Mouse (Mus musculus) C2C12 (cell line): ENCODE results near the gene Gm20388. TPM values are rescaled to one million over a fixed set of nuclear protein-coding genes. Genes with fewer than 3 reads are reported as not detected.

Experiments
- H3K27me3 ChIP-seq: one replicate; pipeline ENCODE4 v1.6.1; 2011; ENCODE audit not compliant: control insufficient read depth, insufficient read depth, insufficient read length
- H3K36me3 ChIP-seq: one replicate; pipeline ENCODE4 v1.6.1; 2011; ENCODE audit not compliant: control insufficient read depth, insufficient read depth
- H3K4me3 ChIP-seq: one replicate; pipeline ENCODE4 v1.5.1; 2011; ENCODE audit warnings: mild to moderate bottlenecking, control low read depth; ENCODE audit not compliant: poor library complexity, insufficient read depth, severe bottlenecking
- H3K79me2 ChIP-seq: one replicate; pipeline ENCODE4 v1.6.1; 2011; ENCODE audit not compliant: control insufficient read depth, insufficient read depth
- H3K79me3 ChIP-seq: one replicate; pipeline ENCODE4 v1.6.1; 2011; ENCODE audit warnings: low read depth, control low read depth
- H3ac ChIP-seq: one replicate; pipeline ENCODE3; 2011; ENCODE audit warnings: low read depth; ENCODE audit not compliant: control insufficient read depth, insufficient read length
- CEBPB ChIP-seq: IDR thresholded peaks from one replicate; pipeline ENCODE4 v1.6.1; 2011; ENCODE audit warnings: low read depth, mild to moderate bottlenecking, control low read depth, moderate library complexity
- CTCF ChIP-seq: IDR thresholded peaks from one replicate; pipeline ENCODE4 v1.5.1; 2011; ENCODE audit not compliant: control insufficient read depth, insufficient read depth, insufficient read length
- FOSL1 ChIP-seq: IDR thresholded peaks from one replicate; pipeline ENCODE4 v1.8.0; 2011; ENCODE audit warnings: mild to moderate bottlenecking, low read length; ENCODE audit not compliant: poor library complexity, insufficient read depth, severe bottlenecking
- MAX ChIP-seq: IDR thresholded peaks from one replicate; pipeline ENCODE4 v1.6.1; 2011; ENCODE audit warnings: mild to moderate bottlenecking, control low read depth
- MYOD1 ChIP-seq: IDR thresholded peaks from one replicate; pipeline ENCODE4 v1.6.1; 2011; ENCODE audit warnings: low read depth; ENCODE audit not compliant: control insufficient read depth, insufficient read length
- MYOG ChIP-seq: IDR thresholded peaks from one replicate; pipeline ENCODE4 v1.6.1; 2011; ENCODE audit not compliant: control insufficient read depth, insufficient read length; ENCODE audit errors: extremely low read depth
- USF1 ChIP-seq: IDR thresholded peaks from one replicate; pipeline ENCODE4 v1.6.1; 2011; ENCODE audit warnings: low read depth, mild to moderate bottlenecking, control low read depth, moderate library complexity
- polyA plus RNA-seq: library from polyadenylated mRNA; unstranded; fragments of >200 nt; fragmentation: generic; extraction: Trizol; gene quantifications from one replicate; pipeline ENCODE4 v1.2.1, GENCODE M21; 2012; ENCODE audit warnings: missing spikeins

Gene Gm20388
- polyA plus RNA-seq, 1 experiment: 15.0 TPM

- Histone ChIP-seq H3ac (no peak overlapping the region), H3K36me3 (no peaks in the 10 kb centered on the region), H3K79me3 (no peaks in the 10 kb centered on the region), H3K27me3 (no peaks in the 10 kb centered on the region), H3K4me3 (no peak overlapping the region), H3K79me2 (no peaks in the 10 kb centered on the region)
- TF ChIP-seq MAX: no peak
- TF ChIP-seq CEBPB: no peak
- TF ChIP-seq MYOD1: no peak
- no peak for TF ChIP-seq USF1
- TF ChIP-seq FOSL1: no peak
- no peak for TF ChIP-seq MYOG
- TF ChIP-seq CTCF: no peak
Measured at GRCm38 (mm10) chr8:120409371-120410013, 498.9 kb downstream of the Gm20388 start.

DNA sequence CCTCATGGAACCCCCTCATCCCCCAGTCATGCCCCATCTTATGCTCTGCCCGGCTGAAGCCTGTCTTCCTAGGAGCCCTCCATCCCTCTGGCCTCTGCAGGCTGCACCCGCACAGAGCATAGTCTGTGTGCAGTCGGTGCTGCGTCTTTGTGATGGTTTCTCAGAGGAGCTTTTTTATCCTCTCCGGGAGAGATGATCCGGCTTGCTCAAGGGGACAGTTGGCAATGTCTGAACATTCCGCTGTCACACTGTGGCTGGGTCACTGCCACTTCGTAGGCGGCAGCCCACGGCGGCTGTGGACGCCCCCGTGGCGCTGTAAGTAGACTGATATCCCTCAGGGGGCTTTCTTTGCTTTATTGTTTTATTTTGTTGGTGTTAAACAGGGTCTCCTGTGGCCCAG lies 500.4 kb downstream of the Gm20388 start:
- no peak overlapping the region for H3ac ChIP-seq
- no peaks in the 10 kb centered on the region for H3K27me3 ChIP-seq
- no peaks in the 10 kb centered on the region for H3K79me2 ChIP-seq
- TF ChIP-seq USF1 (no peak), MAX (no peak), CEBPB (no peak)
- no peak overlapping the region for H3K4me3 ChIP-seq
- H3K79me3 ChIP-seq: no peaks in the 10 kb centered on the region
- no peaks in the 10 kb centered on the region for H3K36me3 ChIP-seq

DNA sequence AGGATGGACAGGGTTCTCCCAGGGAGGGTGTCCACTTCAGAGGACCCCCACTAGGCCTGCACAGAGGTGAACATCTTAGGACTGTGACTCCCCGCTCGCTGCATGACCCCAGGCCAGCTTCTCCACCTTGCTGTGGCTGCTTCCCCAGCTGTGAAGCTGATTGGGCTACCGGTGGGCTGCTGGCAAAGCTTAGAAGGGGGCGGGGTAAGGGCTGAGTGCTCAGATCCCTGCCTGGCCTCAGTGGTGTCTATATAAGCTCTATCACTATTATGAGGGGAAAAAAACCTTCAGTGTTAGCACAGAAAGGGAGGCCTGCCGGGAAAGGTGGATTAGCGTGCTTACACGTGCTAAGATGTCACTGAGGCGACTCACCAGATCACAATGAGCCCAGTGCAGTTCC lies 501.2 kb downstream of the Gm20388 start:
- no peaks in the 10 kb centered on the region for H3K27me3 ChIP-seq
- TF ChIP-seq MAX (peak; percentile 73), MYOG (no peak)
- no peaks in the 10 kb centered on the region for H3K79me3 ChIP-seq
- H3K4me3 ChIP-seq: no peak overlapping the region
- H3K36me3 ChIP-seq: no peaks in the 10 kb centered on the region
- H3ac ChIP-seq: no peak overlapping the region
- H3K79me2 ChIP-seq: no peaks in the 10 kb centered on the region

DNA sequence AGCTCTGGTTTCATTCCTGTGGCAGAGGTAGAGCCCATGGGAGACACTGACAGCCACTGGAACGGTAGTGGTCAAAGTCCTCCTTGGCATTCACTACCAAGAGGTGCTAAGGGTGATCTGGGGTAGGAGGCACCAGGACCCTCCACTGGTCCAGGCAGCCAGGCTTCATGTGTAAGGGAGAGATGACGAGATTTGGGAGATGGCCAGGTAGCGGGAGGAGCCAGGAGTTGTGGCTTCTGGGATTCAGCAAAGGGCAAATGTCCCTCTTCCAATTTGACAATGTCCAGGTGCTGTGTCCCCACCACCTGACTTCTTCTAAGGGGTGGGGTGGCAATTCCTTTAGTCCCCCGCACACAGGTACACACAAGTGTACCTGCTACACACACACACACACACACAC lies 501.7 kb downstream of the Gm20388 start:
- Histone ChIP-seq H3K36me3 (no peaks in the 10 kb centered on the region), H3ac (no peak overlapping the region), H3K79me2 (no peaks in the 10 kb centered on the region), H3K79me3 (no peaks in the 10 kb centered on the region), H3K27me3 (no peaks in the 10 kb centered on the region), H3K4me3 (no peak overlapping the region)
- TF ChIP-seq MAX (no peak), CEBPB (no peak), FOSL1 (no peak), MYOG (no peak), CTCF (no peak), USF1 (no peak), MYOD1 (no peak)

GRCm38 (mm10) chr8:120412911-120413625 lies 502.4 kb downstream of the Gm20388 start:
- Histone ChIP-seq H3K79me2 (no peaks in the 10 kb centered on the region), H3ac (no peak overlapping the region), H3K4me3 (no peak overlapping the region), H3K79me3 (no peaks in the 10 kb centered on the region), H3K27me3 (no peaks in the 10 kb centered on the region), H3K36me3 (no peaks in the 10 kb centered on the region)
- TF ChIP-seq FOSL1 (no peak), MYOD1 (no peak), MAX (no peak), USF1 (no peak), CTCF (no peak), MYOG (no peak), CEBPB (no peak)

- no peak overlapping the region for H3K4me3 ChIP-seq
- TF ChIP-seq USF1 (no peak), CTCF (no peak), MAX (no peak), CEBPB (no peak), FOSL1 (no peak), MYOD1 (no peak), MYOG (no peak)
- H3K27me3 ChIP-seq: no peaks in the 10 kb centered on the region
- peaks cover 2% of the 10 kb centered on the region for H3K79me2 ChIP-seq
- no peaks in the 10 kb centered on the region for H3K36me3 ChIP-seq
- H3K79me3 ChIP-seq: no peaks in the 10 kb centered on the region
- H3ac ChIP-seq: no peak overlapping the region
Measured at GRCm38 (mm10) chr8:120413626-120413988, 503.0 kb downstream of the Gm20388 start.
